Mouse (Mus musculus): Measurements from ENCODE around the gene Gm20479. TPM values are rescaled to one million over a fixed set of nuclear protein-coding genes. Genes with fewer than 3 reads are reported as not detected.

The Gm20479 gene
- polyA plus RNA-seq, 2 experiments, result 0.09 TPM; not detected in 1

- 52% methylated on average over 7 of the region's 7 CpGs for WGBS (ENCODE audit: insufficient replicate concordance)
- Histone ChIP-seq H3K9ac (replicated peaks) (no peak overlapping the region), H3K27me3 (ENCODE audit: control insufficient read depth, insufficient read depth, low read length) (no peaks in the 10 kb centered on the region), H3K27ac (no peak overlapping the region), H3K4me3 (ENCODE audit: insufficient read depth in 1 of 2, low read depth in 2 of 2, low read length in 2 of 2) (no peak overlapping the region), H3K9me3 (ENCODE audit: control insufficient read depth, low read length) (peaks cover 2% of the 10 kb centered on the region; the same call in 1 of the 2 replicates), H3K4me2 (ENCODE audit: low read depth) (no peak overlapping the region), H3K36me3 (replicated peaks; ENCODE audit: control insufficient read depth, insufficient read depth, low read depth) (no peaks in the 10 kb centered on the region), H3K4me1 (replicated peaks; ENCODE audit: control insufficient read depth in 2 of 2, insufficient read depth in 2 of 2, low read length in 1 of 2) (no peaks in the 10 kb centered on the region)
- DNase-seq (ENCODE audit: low read depth in 3 of 3, low spot score in 3 of 3) (no peak), ATAC-seq (ENCODE audit: insufficient read depth) (no peak)
- TF ChIP-seq EP300 (IDR thresholded peaks at IDR 0.05; ENCODE audit: low read depth), result no peak
Observed at GRCm38 (mm10) chr7:27315958-27316357, 41.3 kb downstream of the Gm20479 start.

GRCm38 (mm10) chr7:27314393-27314792 lies 42.8 kb downstream of the Gm20479 start:
- no peak overlapping the region for H3K27ac ChIP-seq
- H3K4me1 ChIP-seq (replicated peaks; ENCODE audit: control insufficient read depth in 2 of 2, insufficient read depth in 2 of 2, low read length in 1 of 2), result no peaks in the 10 kb centered on the region
- H3K27me3 ChIP-seq (ENCODE audit: control insufficient read depth, insufficient read depth, low read length), result peaks cover 9% of the 10 kb centered on the region
- H3K4me3 ChIP-seq (ENCODE audit: insufficient read depth in 1 of 2, low read depth in 2 of 2, low read length in 2 of 2), result no peak overlapping the region
- WGBS (ENCODE audit: insufficient replicate concordance), result 75% methylated on average over 3 of the region's 3 CpGs
- DNase-seq (ENCODE audit: low read depth in 3 of 3, low spot score in 3 of 3) (no peak), ATAC-seq (ENCODE audit: insufficient read depth) (no peak)
- H3K9ac ChIP-seq (replicated peaks), result no peak overlapping the region
- peaks cover 2% of the 10 kb centered on the region; the same call in 1 of the 2 replicates for H3K9me3 ChIP-seq (ENCODE audit: control insufficient read depth, low read length)
- H3K36me3 ChIP-seq (replicated peaks; ENCODE audit: control insufficient read depth, insufficient read depth, low read depth), result no peaks in the 10 kb centered on the region
- H3K4me2 ChIP-seq (ENCODE audit: low read depth), result no peak overlapping the region
- TF ChIP-seq EP300 (IDR thresholded peaks at IDR 0.05; ENCODE audit: low read depth), result no peak
- peak; percentile 63 for TF ChIP-seq CTCF (IDR thresholded peaks at IDR 0.05; ENCODE audit: low read depth)

GRCm38 (mm10) chr7:27311651-27312284 lies 45.5 kb downstream of the Gm20479 start:
- Histone ChIP-seq H3K27ac (no peak overlapping the region), H3K9me3 (ENCODE audit: control insufficient read depth, low read length) (peaks cover 2% of the 10 kb centered on the region; the same call in 1 of the 2 replicates), H3K36me3 (replicated peaks; ENCODE audit: control insufficient read depth, insufficient read depth, low read depth) (no peaks in the 10 kb centered on the region), H3K4me2 (ENCODE audit: low read depth) (no peak overlapping the region), H3K4me1 (replicated peaks; ENCODE audit: control insufficient read depth in 2 of 2, insufficient read depth in 2 of 2, low read length in 1 of 2) (no peaks in the 10 kb centered on the region), H3K4me3 (ENCODE audit: insufficient read depth in 1 of 2, low read depth in 2 of 2, low read length in 2 of 2) (no peak overlapping the region), H3K9ac (replicated peaks) (no peak overlapping the region), H3K27me3 (ENCODE audit: control insufficient read depth, insufficient read depth, low read length) (peaks cover 15% of the 10 kb centered on the region)
- TF ChIP-seq CTCF (IDR thresholded peaks at IDR 0.05; ENCODE audit: low read depth) (no peak), EP300 (IDR thresholded peaks at IDR 0.05; ENCODE audit: low read depth) (no peak)
- no peak for DNase-seq (ENCODE audit: low read depth in 3 of 3, low spot score in 3 of 3)
- no peak for ATAC-seq (ENCODE audit: insufficient read depth)
- 65% methylated on average over 12 of the region's 12 CpGs for WGBS (ENCODE audit: insufficient replicate concordance)

GRCm38 (mm10) chr7:27310996-27311535 lies 46.2 kb downstream of the Gm20479 start:
- 24% methylated on average over 8 of the region's 8 CpGs for WGBS (ENCODE audit: insufficient replicate concordance)
- peaks cover 15% of the 10 kb centered on the region for H3K27me3 ChIP-seq (ENCODE audit: control insufficient read depth, insufficient read depth, low read length)
- H3K4me2 ChIP-seq (ENCODE audit: low read depth), result no peak overlapping the region

GRCm38 (mm10) chr7:27310306-27310705 lies 46.9 kb downstream of the Gm20479 start:
- Histone ChIP-seq H3K27ac (no peak overlapping the region), H3K9me3 (ENCODE audit: control insufficient read depth, low read length) (peaks cover 2% of the 10 kb centered on the region; the same call in 1 of the 2 replicates), H3K4me1 (replicated peaks; ENCODE audit: control insufficient read depth in 2 of 2, insufficient read depth in 2 of 2, low read length in 1 of 2) (no peaks in the 10 kb centered on the region), H3K4me3 (ENCODE audit: insufficient read depth in 1 of 2, low read depth in 2 of 2, low read length in 2 of 2) (no peak overlapping the region), H3K9ac (replicated peaks) (no peak overlapping the region), H3K27me3 (ENCODE audit: control insufficient read depth, insufficient read depth, low read length) (peaks cover 15% of the 10 kb centered on the region), H3K4me2 (ENCODE audit: low read depth) (peak overlapping the region; percentile 18; the same call in 1 of the 2 replicates), H3K36me3 (replicated peaks; ENCODE audit: control insufficient read depth, insufficient read depth, low read depth) (no peaks in the 10 kb centered on the region)
- no peak for ATAC-seq (ENCODE audit: insufficient read depth)
- 7% methylated on average over 17 of the region's 17 CpGs for WGBS (ENCODE audit: insufficient replicate concordance)
- no peak for DNase-seq (ENCODE audit: low read depth in 3 of 3, low spot score in 3 of 3)
- TF ChIP-seq EP300 (IDR thresholded peaks at IDR 0.05; ENCODE audit: low read depth) (no peak), CTCF (IDR thresholded peaks at IDR 0.05; ENCODE audit: low read depth) (no peak)

More at GRCm38 (mm10) chr7:27310996-27311535, 46.2 kb downstream of the Gm20479 start:
- Histone ChIP-seq H3K27ac (no peak overlapping the region), H3K4me3 (ENCODE audit: insufficient read depth in 1 of 2, low read depth in 2 of 2, low read length in 2 of 2) (no peak overlapping the region), H3K4me1 (replicated peaks; ENCODE audit: control insufficient read depth in 2 of 2, insufficient read depth in 2 of 2, low read length in 1 of 2) (no peaks in the 10 kb centered on the region), H3K9me3 (ENCODE audit: control insufficient read depth, low read length) (peaks cover 2% of the 10 kb centered on the region; the same call in 1 of the 2 replicates), H3K9ac (replicated peaks) (no peak overlapping the region), H3K36me3 (replicated peaks; ENCODE audit: control insufficient read depth, insufficient read depth, low read depth) (no peaks in the 10 kb centered on the region)
- no peak for ATAC-seq (ENCODE audit: insufficient read depth)
- no peak for TF ChIP-seq CTCF (IDR thresholded peaks at IDR 0.05; ENCODE audit: low read depth)
- no peak for TF ChIP-seq EP300 (IDR thresholded peaks at IDR 0.05; ENCODE audit: low read depth)
- no peak for DNase-seq (ENCODE audit: low read depth in 3 of 3, low spot score in 3 of 3)
